Mouse (Mus musculus) central nervous system, embryonic 11.5 days (tissue): ENCODE results near the gene Lrfn1. TPM values are rescaled to one million over a fixed set of nuclear protein-coding genes. Genes with fewer than 3 reads are reported as not detected.

Experiments used
- polyA plus RNA-seq: library from polyadenylated mRNA; depleted of rRNA; stranded (reverse); fragments of >200 nt; gene quantifications from 2 replicates; pipeline ENCODE4 v1.2.3, GENCODE M21; 2012; rRNA removed

Lrfn1 gene
- polyA plus RNA-seq = 17.1 and 23.3 TPM in 2 replicates

GRCm38 (mm10) chr7:28451531-28452360 lies at the start of gene Lrfn1:
Gene Lrfn1, plus strand, starts transcription at chr7:28451980.

GRCm38 (mm10) chr7:28436932-28437570 lies 14.7 kb upstream of the Lrfn1 start, which contains the start of gene Gmfg:
Gene Gmfg, plus strand, starts transcription at chr7:28437447.

DNA sequence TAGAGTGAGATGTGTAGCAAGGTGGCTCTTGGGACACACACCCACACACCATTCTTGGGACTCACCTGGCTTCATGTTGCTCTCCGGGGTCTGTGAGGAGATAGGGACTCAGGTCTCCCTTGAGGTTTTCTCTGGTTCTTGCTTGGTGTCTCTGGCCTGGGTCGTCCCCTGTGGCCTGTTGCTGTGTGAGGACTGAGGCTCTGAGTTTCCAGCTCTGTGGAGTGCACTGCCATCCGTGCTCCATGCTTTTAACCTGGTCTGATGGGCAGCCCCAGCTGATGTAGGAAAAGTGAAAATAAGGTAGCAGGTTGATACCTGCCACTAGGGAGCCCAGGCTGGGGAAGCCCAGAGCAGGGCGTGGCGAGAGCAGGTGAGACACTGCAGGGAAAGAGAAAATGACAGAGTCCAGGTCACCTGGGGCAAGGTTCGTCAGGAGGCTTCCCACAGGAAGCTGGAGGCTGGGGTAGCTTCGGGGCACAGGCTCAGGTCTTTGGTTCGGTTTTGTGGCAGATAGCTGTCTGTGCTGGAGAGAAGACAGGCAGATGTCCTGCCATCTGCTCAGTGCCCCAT lies 58.7 kb downstream of the Lrfn1 start, which contains the start of gene Ifnl2:
Ifnl2 (minus strand) TSS at position 51 of the 570 bp plus-strand sequence.

Other genes with a start within 250 kb of the Lrfn1 start
- 37.7 and 38.6 TPM in 2 replicates for gene Eid2, start 184.1 kb upstream of the Lrfn1 start, polyA plus RNA-seq
- 13.9 and 15.5 TPM in 2 replicates for gene Eid2b, start 174.2 kb upstream of the Lrfn1 start, polyA plus RNA-seq
- 0.65 and 3.9 TPM in 2 replicates for gene Selenov, start 160.8 kb upstream of the Lrfn1 start, polyA plus RNA-seq
- gene Dll3, start 149.7 kb upstream of the Lrfn1 start, polyA plus RNA-seq = 41.2 and 93.1 TPM in 2 replicates
- 99.1 and 125 TPM in 2 replicates for gene Timm50, start 139.9 kb upstream of the Lrfn1 start, polyA plus RNA-seq
- 102 and 105 TPM in 2 replicates for gene Supt5, start 113.2 kb upstream of the Lrfn1 start, polyA plus RNA-seq
- gene Rps16, start 101.3 kb upstream of the Lrfn1 start, polyA plus RNA-seq = 2,195 and 2,197 TPM in 2 replicates
- 44.0 and 64.1 TPM in 2 replicates for gene Plekhg2, start 79.4 kb upstream of the Lrfn1 start, polyA plus RNA-seq
- 3.4 and 4.2 TPM in 2 replicates for gene Zfp36, start 71.7 kb upstream of the Lrfn1 start, polyA plus RNA-seq
- 32.8 and 45.9 TPM in 2 replicates for gene Med29, start 59.3 kb upstream of the Lrfn1 start, polyA plus RNA-seq
- gene Paf1, start 59.0 kb upstream of the Lrfn1 start, polyA plus RNA-seq = 124 and 409 TPM in 2 replicates
- gene Gmfg, start 14.5 kb upstream of the Lrfn1 start, polyA plus RNA-seq = 10.2 and 17.1 TPM in 2 replicates
- gene Ifnl2, start 58.5 kb downstream of the Lrfn1 start, polyA plus RNA-seq = not detected in 2 replicates
- not detected in 2 replicates for gene Ifnl3, start 70.9 kb downstream of the Lrfn1 start, polyA plus RNA-seq
- not detected in 2 replicates for gene Sycn, start 88.9 kb downstream of the Lrfn1 start, polyA plus RNA-seq
- gene Nccrp1, start 95.3 kb downstream of the Lrfn1 start, polyA plus RNA-seq = 0.07 TPM in 1 of 2 replicates, not detected in the other
- 47.4 and 72.3 TPM in 2 replicates for gene Samd4b, start 146.2 kb downstream of the Lrfn1 start, polyA plus RNA-seq
- gene Pak4, start 146.2 kb downstream of the Lrfn1 start, polyA plus RNA-seq = 30.7 and 42.8 TPM in 2 replicates
- 0.05 TPM in 1 of 2 replicates, not detected in the other for gene Acp7, start 179.4 kb downstream of the Lrfn1 start, polyA plus RNA-seq
- 5.5 and 12.1 TPM in 2 replicates for gene Fbxo27, start 240.9 kb downstream of the Lrfn1 start, polyA plus RNA-seq